Mouse (Mus musculus) R1 (cell line): Measurements from ENCODE around the gene Msh4.

Experiments
- DNase-seq: peaks from one replicate; pipeline ENCODE4 v3.0.0-alpha.2; 2018; ENCODE audit warnings: low read depth, low spot score

Gene Msh4

DNA sequence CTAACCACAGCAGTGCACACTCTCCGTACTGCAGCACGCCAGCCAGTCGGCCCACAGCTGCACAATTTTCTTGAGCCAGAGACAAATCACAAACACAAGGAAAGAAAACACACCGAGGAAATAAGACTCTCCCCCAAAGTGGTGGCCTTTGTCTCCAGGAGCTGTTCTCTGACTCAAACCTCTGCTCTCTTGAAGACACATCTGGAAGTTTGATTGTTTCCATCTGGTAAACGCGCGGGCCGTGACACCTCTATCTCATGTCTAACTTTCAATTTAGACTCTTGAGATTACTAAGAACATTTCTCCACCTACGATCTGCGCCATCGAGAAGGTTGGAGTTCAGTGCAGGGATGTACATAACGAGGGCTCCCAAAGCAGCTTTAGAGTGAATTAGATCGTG is 97.5 kb downstream of the Msh4 start:
- DNase-seq = no peak

DNA sequence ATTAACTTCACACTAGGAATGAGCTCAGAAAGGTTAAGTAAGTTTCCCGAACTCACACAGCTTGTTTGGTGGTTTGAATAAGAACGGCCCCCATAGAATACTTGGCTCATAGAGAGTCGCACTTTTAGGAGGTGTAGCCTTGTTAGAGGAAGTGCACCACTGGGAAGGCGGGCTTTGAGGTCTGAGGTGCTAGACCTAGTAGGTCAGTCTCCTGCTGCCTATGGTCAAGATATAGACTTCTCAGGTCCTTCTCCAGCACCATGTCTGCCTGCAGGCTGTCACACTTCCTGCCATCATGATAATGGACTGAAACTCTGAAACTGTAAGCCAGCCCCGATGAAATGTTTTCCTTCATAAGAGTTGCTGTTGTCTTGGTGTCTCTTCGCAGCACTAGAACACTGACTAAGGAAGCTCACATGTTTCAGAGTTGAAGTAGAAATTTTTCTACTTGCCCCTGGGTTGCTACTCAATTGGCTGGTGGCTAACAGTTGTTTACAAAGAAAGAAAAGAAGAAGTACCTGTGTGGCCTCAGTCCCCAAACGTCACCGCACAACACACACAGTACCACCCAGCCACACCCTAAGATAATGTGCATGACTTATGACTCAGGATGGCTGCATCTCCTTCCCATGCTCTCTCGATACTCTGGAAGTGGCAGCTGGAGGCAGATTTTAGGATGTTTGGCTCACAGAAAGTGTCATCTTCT is 98.3 kb downstream of the Msh4 start:
- no peak for DNase-seq
